Mouse (Mus musculus) heart, adult 2 months (tissue): ENCODE measurements around the gene 4932438H23Rik.

Source experiments
- CTCF ChIP-seq: fragments of 200-600 bp; IDR thresholded peaks from 2 replicates; pipeline ENCODE4 v1.8.1; 2022; ENCODE audit warnings: antibody characterized with exemption, mild to moderate bottlenecking, moderate library complexity
- EP300 ChIP-seq: fragments of 200-500 bp; IDR thresholded peaks from 2 replicates; pipeline ENCODE4 v1.6.1; 2011; ENCODE audit warnings: low read depth, low read length, control low read depth; ENCODE audit not compliant: insufficient read depth
- POLR2A ChIP-seq: fragments of 200-500 bp; IDR thresholded peaks from 2 replicates; pipeline ENCODE4 v1.6.1; 2011; ENCODE audit warnings: mild to moderate bottlenecking, low read depth, low read length, control low read depth; ENCODE audit not compliant: insufficient read depth

GRCm38 (mm10) chr16:91138736-91139135, 43.8 kb upstream of the 4932438H23Rik start:
- no peak for TF ChIP-seq POLR2A
- no peak for TF ChIP-seq CTCF
- TF ChIP-seq EP300: no peak
